Mouse (Mus musculus): Measurements from ENCODE around the gene Chn2.

DNA sequence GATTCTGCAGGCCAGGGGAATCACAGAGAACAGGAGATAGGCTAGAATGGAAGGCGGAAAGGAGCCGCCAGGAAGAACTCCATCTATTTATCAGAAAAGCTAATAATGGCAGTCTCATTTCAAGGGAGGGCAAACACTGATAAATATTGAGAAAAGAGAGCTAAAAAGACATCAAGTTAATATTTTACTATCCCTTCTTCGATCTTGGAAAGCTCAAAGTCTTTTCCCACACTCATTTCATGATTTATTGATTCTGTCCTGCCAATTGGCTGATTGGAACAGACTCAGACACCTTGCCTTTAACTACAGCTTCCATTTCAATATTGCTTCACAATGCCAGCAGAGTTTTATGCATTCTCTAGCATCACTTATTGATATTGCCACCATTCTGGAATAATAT lies 85.2 kb downstream of the Chn2 start:
- TF ChIP-seq POLR2A (IDR thresholded peaks at IDR 0.05; ENCODE audit: control insufficient read depth in 1 of 2, insufficient read depth in 1 of 2, low read depth in 1 of 2, low read length in 2 of 2, poor library complexity in 1 of 2): no peak
- TF ChIP-seq UBTF (IDR thresholded peaks at IDR 0.05; ENCODE audit: borderline replicate concordance, insufficient read depth, low read depth, low read length): no peak
- TF ChIP-seq CTCF (IDR thresholded peaks at IDR 0.05 in 2 of 3, conservative IDR thresholded peaks at IDR 0.05 in 1 of 3; ENCODE audit: control insufficient read depth in 1 of 3, insufficient read depth in 1 of 3, low read depth in 2 of 3, low read length in 3 of 3, poor library complexity in 1 of 3, severe bottlenecking in 1 of 3): no peak
- TF ChIP-seq KAT2A (conservative IDR thresholded peaks at IDR 0.05; ENCODE audit: low read depth, low read length): no peak
- no peak for TF ChIP-seq POLR2AphosphoS5 (IDR thresholded peaks at IDR 0.05; ENCODE audit: borderline replicate concordance, low read depth, low read length)
- no peak for TF ChIP-seq POLR2AphosphoS2 (IDR thresholded peaks at IDR 0.05; ENCODE audit: low read length)
